Mouse (Mus musculus) liver, embryonic 14.5 days (tissue): ENCODE results near the gene Sufu.

Experiments
- CTCF ChIP-seq: IDR thresholded peaks from 2 replicates; pipeline ENCODE4 v1.5.1; 2016; ENCODE audit warnings: antibody characterized with exemption, low read depth, control low read depth
- EP300 ChIP-seq: IDR thresholded peaks from 2 replicates; pipeline ENCODE4 v1.6.1; 2016; ENCODE audit warnings: antibody characterized with exemption, low read depth

- TF ChIP-seq CTCF, result no peak
- no peak for TF ChIP-seq EP300
Observed at GRCm38 (mm10) chr19:46399886-46400285, 3.2 kb downstream of the Sufu start.
